Mouse (Mus musculus) colon, adult 2 months (tissue): ENCODE data around the gene Olfr1258. TPM values are rescaled to one million over a fixed set of nuclear protein-coding genes. Genes with fewer than 3 reads are reported as not detected.

Experiments
- polyA plus RNA-seq: library from polyadenylated mRNA; depleted of rRNA; stranded (reverse); fragments of >200 nt; gene quantifications from 2 replicates; pipeline ENCODE4 v1.2.3, GENCODE M21; 2012; rRNA removed

Olfr1258 gene
- polyA plus RNA-seq: not detected in 2 replicates

DNA sequence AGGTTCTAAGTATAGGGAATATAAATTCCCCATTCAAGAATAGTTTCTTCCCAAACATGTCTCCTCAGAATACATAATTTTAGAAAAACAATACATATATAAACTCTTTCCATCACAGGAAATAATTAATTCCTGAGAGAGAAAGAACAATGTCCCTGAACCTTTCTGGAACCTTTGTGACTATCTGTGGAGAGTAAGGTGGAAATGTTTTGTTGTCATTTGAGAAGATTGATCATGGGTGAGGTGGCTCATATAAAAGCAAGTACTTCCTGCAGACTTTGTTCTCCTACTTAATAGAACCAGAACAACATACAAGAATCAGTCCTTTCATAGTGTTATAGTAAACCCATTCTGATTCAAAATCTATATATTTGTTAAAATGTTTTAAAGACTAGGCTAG is at the start of gene Olfr1258:
Gene Olfr1258 (plus strand): TSS at position 301 of the 400 bp plus-strand sequence.

DNA sequence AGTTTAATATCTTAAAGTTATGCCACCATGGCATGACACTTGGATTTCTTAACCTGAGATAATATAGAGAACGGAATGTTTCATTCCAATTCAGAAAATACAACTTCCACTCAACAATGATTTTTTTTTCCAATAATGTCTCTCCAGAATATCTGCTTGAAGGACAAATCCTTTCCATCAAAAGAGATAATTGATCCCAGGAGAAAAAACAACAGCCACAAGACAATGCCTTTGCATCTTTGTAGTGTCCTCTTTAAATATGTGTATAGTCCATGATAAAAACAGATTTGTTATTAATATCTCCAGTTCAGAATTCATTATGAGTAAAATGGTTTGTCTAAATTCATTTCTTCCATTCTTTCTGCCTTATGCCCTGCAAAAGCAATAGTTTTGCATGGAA is 49.0 kb upstream of the Olfr1258 start, which contains the start of gene Olfr1257:
Gene Olfr1257 (plus strand): TSS at position 301 of the 400 bp plus-strand sequence.

DNA sequence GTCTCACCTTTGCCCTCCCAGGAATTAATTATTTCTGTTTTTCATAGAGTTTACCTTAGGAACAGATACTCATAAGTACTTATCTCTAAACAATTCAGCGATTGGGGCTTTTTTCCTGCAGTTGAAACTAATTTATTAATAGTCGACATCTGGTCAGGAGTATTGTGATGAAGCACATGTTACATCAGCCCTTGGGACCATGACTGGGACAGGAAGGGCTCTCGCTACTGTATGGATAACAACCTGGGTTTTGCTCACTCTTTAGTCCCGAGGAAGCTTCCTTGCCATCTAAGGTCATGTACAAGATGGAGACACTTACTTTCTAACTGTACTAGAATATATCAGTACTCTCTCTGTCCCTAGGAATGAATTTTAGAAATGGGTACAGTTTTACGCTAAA is 21.5 kb downstream of the Olfr1258 start, which contains the start of gene Olfr1259:
Gene Olfr1259 (minus strand): TSS at position 101 of the 400 bp plus-strand sequence.

DNA sequence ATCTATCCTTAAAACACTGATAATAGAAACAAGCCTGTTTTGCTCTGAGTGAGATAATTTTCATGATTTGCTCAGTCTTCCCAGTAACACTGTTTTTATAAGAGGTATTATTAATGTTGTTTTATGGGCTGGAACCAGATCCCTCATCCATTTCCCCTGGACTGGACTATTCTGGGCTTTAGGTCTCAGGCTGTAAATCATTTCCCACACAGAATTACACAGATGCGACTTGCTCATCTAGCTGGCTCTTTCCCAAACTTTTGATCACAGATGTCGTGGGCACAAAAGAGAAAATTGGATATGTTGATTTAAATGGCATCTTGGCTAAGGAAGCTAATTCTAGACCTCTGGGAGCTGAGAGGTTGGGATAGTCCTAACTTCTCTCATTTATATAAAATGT is 47.1 kb downstream of the Olfr1258 start, which contains the start of gene Olfr1260:
Gene Olfr1260 (plus strand): TSS at position 157 of the 400 bp plus-strand sequence.

Other genes starting within 250 kb of the Olfr1258 start
- not detected in 2 replicates for gene Olfr1252, start 202.3 kb upstream of the Olfr1258 start, polyA plus RNA-seq
- gene Olfr1253, start 170.2 kb upstream of the Olfr1258 start, polyA plus RNA-seq: not detected in 2 replicates
- gene Olfr1254, start 133.7 kb upstream of the Olfr1258 start, polyA plus RNA-seq: not detected in 2 replicates
- not detected in 2 replicates for gene Olfr1255, start 115.3 kb upstream of the Olfr1258 start, polyA plus RNA-seq
- gene Olfr1256, start 85.8 kb upstream of the Olfr1258 start, polyA plus RNA-seq: not detected in 2 replicates
- gene Olfr48, start 79.1 kb upstream of the Olfr1258 start, polyA plus RNA-seq: not detected in 2 replicates
- not detected in 2 replicates for gene Olfr1257, start 48.9 kb upstream of the Olfr1258 start, polyA plus RNA-seq
- gene Olfr1259, start 21.4 kb downstream of the Olfr1258 start, polyA plus RNA-seq: not detected in 2 replicates
- not detected in 2 replicates for gene Olfr1260, start 47.0 kb downstream of the Olfr1258 start, polyA plus RNA-seq
- gene Olfr1261, start 63.9 kb downstream of the Olfr1258 start, polyA plus RNA-seq: not detected in 2 replicates
- gene Olfr1262, start 72.8 kb downstream of the Olfr1258 start, polyA plus RNA-seq: not detected in 2 replicates
- not detected in 2 replicates for gene Olfr1263, start 84.8 kb downstream of the Olfr1258 start, polyA plus RNA-seq
- gene Olfr1264, start 98.3 kb downstream of the Olfr1258 start, polyA plus RNA-seq: not detected in 2 replicates
- not detected in 2 replicates for gene Olfr1265, start 108.0 kb downstream of the Olfr1258 start, polyA plus RNA-seq
- not detected in 2 replicates for gene Olfr140, start 136.3 kb downstream of the Olfr1258 start, polyA plus RNA-seq
- not detected in 2 replicates for gene Olfr1269, start 194.1 kb downstream of the Olfr1258 start, polyA plus RNA-seq
- not detected in 2 replicates for gene Olfr32, start 215.0 kb downstream of the Olfr1258 start, polyA plus RNA-seq
- not detected in 2 replicates for gene Olfr1270, start 225.8 kb downstream of the Olfr1258 start, polyA plus RNA-seq